Mouse (Mus musculus) bone marrow, adult 2 months (tissue): Measurements from ENCODE around the gene Cdc25b.

ENCODE experiments used
- CTCF ChIP-seq: fragments of 200-500 bp; IDR thresholded peaks from 2 replicates; pipeline ENCODE4 v1.5.1; 2011; ENCODE audit warnings: low read length, control low read depth; ENCODE audit not compliant: control insufficient read depth, insufficient read depth
- POLR2A ChIP-seq: fragments of 200-500 bp; IDR thresholded peaks from 2 replicates; pipeline ENCODE4 v1.6.1; 2011; ENCODE audit warnings: low read depth, mild to moderate bottlenecking, control low read depth, low read length, borderline replicate concordance; ENCODE audit not compliant: control insufficient read depth

GRCm38 (mm10) chr2:131242180-131242579, 55.4 kb downstream of the Cdc25b start:
- TF ChIP-seq CTCF (no peak), POLR2A (no peak)
